In the genomic region with DNA sequence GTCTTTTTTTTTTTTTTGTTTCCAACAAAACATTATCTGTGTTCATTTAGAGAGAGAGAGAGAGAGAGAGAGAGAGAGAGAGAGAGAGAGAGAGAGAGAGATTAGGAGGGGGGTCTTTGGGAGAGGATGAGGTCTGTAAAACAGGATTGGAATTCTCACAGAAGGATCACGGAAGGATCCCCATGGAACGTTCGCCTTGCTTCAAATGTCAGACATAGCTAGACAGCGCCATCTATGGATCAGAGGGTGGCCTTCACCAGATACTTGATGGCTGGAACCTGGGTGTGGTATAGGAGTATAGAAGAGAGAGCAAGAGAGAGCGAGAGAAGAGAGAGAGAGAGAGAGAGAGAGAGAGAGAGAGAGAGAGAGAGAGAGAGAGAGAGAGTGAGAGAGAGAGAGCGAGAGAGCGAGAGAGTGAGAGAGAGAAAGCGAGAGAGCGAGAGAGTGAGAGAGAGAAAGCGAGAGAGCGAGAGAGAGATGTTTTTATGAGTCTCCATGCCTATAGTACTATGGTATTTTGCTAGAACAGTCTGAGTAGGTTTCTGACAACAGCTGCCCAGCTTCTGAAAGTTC, we compare ENCODE assay signal across 9 mouse cellular contexts. TPM values are rescaled to one million over a fixed set of nuclear protein-coding genes. Genes with fewer than 3 reads are reported as not detected.
A peak's percentile ranks its signal among the peaks of the same experiment; 100 is the strongest.
DNase-seq lines count a peak whose midpoint lies in the region; ATAC-seq and TF ChIP-seq lines count a peak whose summit lies in the region.
"Had no signal": no experiment of that assay in that cellular context is flagged by ENCODE, and none has a peak within 500 bp of the region (broad histone marks: within the 10 kb centered on the region; RNA-seq: fewer than 3 reads in every experiment).

No protein-coding gene starts in this region.

- H3K27me3 ChIP-seq in G1E (ENCODE audit: insufficient read depth, low read length), result peaks cover 43% of the 10 kb centered on the region
- H3K27me3 ChIP-seq in kidney, embryonic 16.5 days (ENCODE audit: insufficient read depth, low read length), result no peaks in the 10 kb centered on the region
- no peaks in the 10 kb centered on the region for H3K27me3 ChIP-seq in liver, embryonic 11.5 days (replicated peaks; ENCODE audit: control insufficient read depth, insufficient read depth, low read length)

- peak; percentile 39; the same call in 1 of the 2 replicates for TF ChIP-seq CTCF in G1E (IDR thresholded peaks at IDR 0.05; ENCODE audit: low read depth, low read length)

- peaks cover 26% of the 10 kb centered on the region for H3K4me1 ChIP-seq in G1E (ENCODE audit: insufficient read depth, low read depth, low read length)
- H3K4me1 ChIP-seq in kidney, embryonic 16.5 days (ENCODE audit: insufficient read depth, low read length), result no peaks in the 10 kb centered on the region
- H3K4me1 ChIP-seq in liver, embryonic 11.5 days (replicated peaks; ENCODE audit: control insufficient read depth, insufficient read depth, low read length), result no peaks in the 10 kb centered on the region

- 21% methylated on average over 11 of the region's 11 CpGs for WGBS in kidney, embryonic 16.5 days
- WGBS in liver, embryonic 11.5 days, result 29% methylated on average over 11 of the region's 11 CpGs

- DNase-seq in 3T3-L1 (ENCODE audit: low read depth, low spot score) (peak; percentile 89), G1E (ENCODE audit: low spot score) (peak; percentile 63)
- peak; percentile 65 for DNase-seq in cerebellum, adult 9-11 months
- peak; percentile 41 for DNase-seq in gastrocnemius, postnatal 14 days
- no peak for DNase-seq in liver, embryonic 11.5 days (ENCODE audit: low spot score)
- DNase-seq in neural tube, embryonic 10.5 days (ENCODE audit: extremely low spot score, low spot score), result peak; percentile 60
- DNase-seq in thymus, postnatal 4 days, result peak; percentile 60

- no peak for ATAC-seq in G1E (ENCODE audit: extremely low read depth, insufficient number of reproducible peaks, low FRiP score, poor library complexity, severe bottlenecking)
- 0 out of 2 replicates have a peak, but pooled peaks have one; percentile 82 for ATAC-seq in kidney, embryonic 16.5 days (ENCODE audit: low FRiP score, low TSS enrichment)
- no peak; the same call in 1 of the 2 replicates for ATAC-seq in liver, embryonic 11.5 days (replicated peaks; ENCODE audit: low FRiP score)

- no peak overlapping the region for H3K9ac ChIP-seq in kidney, embryonic 16.5 days (replicated peaks; ENCODE audit: low read length)
- H3K9ac ChIP-seq in liver, embryonic 11.5 days (ENCODE audit: low read depth, low read length), result no peak overlapping the region

- H3K9me3 ChIP-seq in G1E (replicated peaks), result no peaks in the 10 kb centered on the region
- no peaks in the 10 kb centered on the region for H3K9me3 ChIP-seq in kidney, embryonic 16.5 days (ENCODE audit: low read length)
- no peaks in the 10 kb centered on the region for H3K9me3 ChIP-seq in liver, embryonic 11.5 days (ENCODE audit: control insufficient read depth, low read length)

- no peak overlapping the region for H3K4me2 ChIP-seq in kidney, embryonic 16.5 days (replicated peaks; ENCODE audit: low read depth, low read length)
- H3K4me2 ChIP-seq in liver, embryonic 11.5 days, result peak overlapping the region; percentile 26; the same call in 1 of the 2 replicates

- no peak overlapping the region for H3K4me3 ChIP-seq in G1E (ENCODE audit: low read depth, low read length)
- no peak overlapping the region for H3K4me3 ChIP-seq in kidney, embryonic 16.5 days (ENCODE audit: low read length)
- no peak overlapping the region for H3K4me3 ChIP-seq in liver, embryonic 11.5 days (ENCODE audit: low read depth, low read length)

- intact Hi-C loops in gastrocnemius, postnatal 14 days (cut with DNase I; ENCODE audit: low total_unique reads), result loop anchor here (5.0 kb wide), 1 partner anchor 240 kb away; no protein-coding TSS in a partner anchor

- H3K36me3 ChIP-seq in G1E (replicated peaks), result no peaks in the 10 kb centered on the region
- H3K36me3 ChIP-seq in kidney, embryonic 16.5 days (ENCODE audit: insufficient read depth, low read length), result no peaks in the 10 kb centered on the region
- no peaks in the 10 kb centered on the region for H3K36me3 ChIP-seq in liver, embryonic 11.5 days (ENCODE audit: control insufficient read depth, insufficient read depth, low read length)

- no peak overlapping the region for H3K27ac ChIP-seq in kidney, embryonic 16.5 days (ENCODE audit: low read length)
- no peak overlapping the region for H3K27ac ChIP-seq in liver, embryonic 11.5 days (ENCODE audit: low read depth, low read length)

RNA-seq across cellular contexts. Expression of a gene that starts 6.3 kb away (rescaled TPM):
- not detected in 2 replicates for total RNA-seq in G1E (2014; fragmentation: Nextera tagmentation)
- total RNA-seq in G1E (2017), result not detected in 2 replicates
- polyA plus RNA-seq in G1E (2012), result 0.03 TPM in 1 of 2 replicates, not detected in the other
- total RNA-seq in gastrocnemius, postnatal 14 days (2021), result not detected
- 0.25 TPM in 1 of 2 replicates, not detected in the other for polyA plus RNA-seq in kidney, embryonic 16.5 days (2015; fragmentation: Nextera tagmentation; extraction: Ambion mirVana)
- not detected in 2 replicates for polyA plus RNA-seq in liver, embryonic 11.5 days (2014; fragmentation: Nextera tagmentation; extraction: Ambion mirVana)

RNA-seq across cellular contexts. Expression of a gene that starts 11.4 kb away (rescaled TPM):
- total RNA-seq in G1E (2014; fragmentation: Nextera tagmentation), result not detected in 2 replicates
- total RNA-seq in G1E (2017), result 0.33 TPM in 1 of 2 replicates, not detected in the other
- polyA plus RNA-seq in G1E (2012), result not detected in 2 replicates
- total RNA-seq in gastrocnemius, postnatal 14 days (2021), result not detected
- 0.76 and 0.82 TPM in 2 replicates for polyA plus RNA-seq in kidney, embryonic 16.5 days (2015; fragmentation: Nextera tagmentation; extraction: Ambion mirVana)
- 1.4 and 4.2 TPM in 2 replicates for polyA plus RNA-seq in liver, embryonic 11.5 days (2014; fragmentation: Nextera tagmentation; extraction: Ambion mirVana)
- total RNA-seq: gastrocnemius, postnatal 4 days had no signal

RNA-seq across cellular contexts. Expression of a gene that starts 18.5 kb away (rescaled TPM):
- total RNA-seq in G1E (2014; fragmentation: Nextera tagmentation), result not detected in 2 replicates
- total RNA-seq in G1E (2017), result not detected in 2 replicates
- polyA plus RNA-seq in G1E (2012), result 0.41 and 1.5 TPM in 2 replicates
- total RNA-seq in gastrocnemius, postnatal 14 days (2021), result not detected
- polyA plus RNA-seq in kidney, embryonic 16.5 days (2015; fragmentation: Nextera tagmentation; extraction: Ambion mirVana), result 13.6 and 19.3 TPM in 2 replicates
- 1,257 and 1,278 TPM in 2 replicates for polyA plus RNA-seq in liver, embryonic 11.5 days (2014; fragmentation: Nextera tagmentation; extraction: Ambion mirVana)

RNA-seq across cellular contexts. Expression of a gene that starts 21.6 kb away (rescaled TPM):
- not detected in 2 replicates for total RNA-seq in G1E (2014; fragmentation: Nextera tagmentation)
- 0.16 TPM in 1 of 2 replicates, not detected in the other for total RNA-seq in G1E (2017)
- polyA plus RNA-seq in G1E (2012), result not detected in 2 replicates
- not detected for total RNA-seq in gastrocnemius, postnatal 14 days (2021)
- not detected in 2 replicates for polyA plus RNA-seq in kidney, embryonic 16.5 days (2015; fragmentation: Nextera tagmentation; extraction: Ambion mirVana)
- 0.21 and 0.38 TPM in 2 replicates for polyA plus RNA-seq in liver, embryonic 11.5 days (2014; fragmentation: Nextera tagmentation; extraction: Ambion mirVana)

RNA-seq across cellular contexts. Expression of a gene that starts 26.0 kb away (rescaled TPM):
- 52.0 and 83.0 TPM in 2 replicates for total RNA-seq in G1E (2014; fragmentation: Nextera tagmentation)
- 43.0 and 45.1 TPM in 2 replicates for total RNA-seq in G1E (2017)
- polyA plus RNA-seq in G1E (2012), result 35.7 and 54.3 TPM in 2 replicates
- 10 to 100 TPM; 17.4 to 18.1 TPM for total RNA-seq in gastrocnemius, postnatal 14 days (2021)
- 61.1 and 61.9 TPM in 2 replicates for polyA plus RNA-seq in kidney, embryonic 16.5 days (2015; fragmentation: Nextera tagmentation; extraction: Ambion mirVana)
- 92.6 and 96.7 TPM in 2 replicates for polyA plus RNA-seq in liver, embryonic 11.5 days (2014; fragmentation: Nextera tagmentation; extraction: Ambion mirVana)

Comparison
In these comparisons a context has a peak if more than half of its experiments do, and no peak if none do; other contexts are left out.
1. RNA of a gene that starts 18.5 kb away (polyA plus RNA-seq): 1,257 to 1,278 TPM in liver, embryonic 11.5 days; 13.6 to 19.3 TPM in kidney, embryonic 16.5 days and 0.41 to 1.5 TPM in G1E; every median in the first group is over 10 times any median in the second.